Mouse (Mus musculus): Measurements from ENCODE around the gene Poglut1. TPM values are rescaled to one million over a fixed set of nuclear protein-coding genes. Genes with fewer than 3 reads are reported as not detected.

Gene Poglut1
- polyA plus RNA-seq (2015; fragmentation: Nextera tagmentation; extraction: Ambion mirVana) = 78.7 and 79.7 TPM in 2 replicates

- 0 out of 2 replicates have a peak within 1 kb of the TSS, but pooled peaks have one; percentile 22 for H3K27ac ChIP-seq
- 2% methylated on average over 54 of the region's 54 CpGs for WGBS
- H3K4me1 ChIP-seq = peaks cover 15% of the 10 kb centered on the region
- H3K4me2 ChIP-seq (replicated peaks) = peak within 1 kb of the TSS; percentile 76
- H3K36me3 ChIP-seq = peaks cover 31% of the 10 kb centered on the region
- peaks cover 26% of the 10 kb centered on the region for H3K27me3 ChIP-seq
- peak within 1 kb of the TSS; percentile 94 for H3K9ac ChIP-seq
- H3K9me3 ChIP-seq = no peaks in the 10 kb centered on the region
- H3K4me3 ChIP-seq = peak within 1 kb of the TSS; percentile 89
- ATAC-seq (ENCODE audit: low FRiP score, low read depth) = peak; percentile 95
Observed at GRCm38 (mm10) chr16:38549479-38550396, at the start of gene Poglut1. Gene Poglut1 (minus strand): TSS chr16:38550258.

- Histone ChIP-seq H3K9ac (no peak overlapping the region), H3K27ac (no peak overlapping the region), H3K27me3 (no peaks in the 10 kb centered on the region), H3K4me3 (no peak overlapping the region), H3K4me1 (no peaks in the 10 kb centered on the region), H3K9me3 (no peaks in the 10 kb centered on the region), H3K4me2 (replicated peaks) (no peak overlapping the region), H3K36me3 (peaks cover 61% of the 10 kb centered on the region)
- 52% methylated on average over 11 of the region's 11 CpGs for WGBS
- ATAC-seq (ENCODE audit: low FRiP score, low read depth) = no peak
Observed at GRCm38 (mm10) chr16:38598986-38599680, 49.1 kb upstream of the Poglut1 start.

- ATAC-seq (ENCODE audit: low FRiP score, low read depth) = no peak
- H3K9ac ChIP-seq = no peak overlapping the region
- no peak overlapping the region for H3K4me3 ChIP-seq
- H3K4me1 ChIP-seq = no peaks in the 10 kb centered on the region
- no peak overlapping the region for H3K4me2 ChIP-seq (replicated peaks)
- no peaks in the 10 kb centered on the region for H3K27me3 ChIP-seq
- H3K36me3 ChIP-seq = peaks cover 61% of the 10 kb centered on the region
- 90% methylated on average over 2 of the region's 2 CpGs for WGBS
- no peaks in the 10 kb centered on the region for H3K9me3 ChIP-seq
- H3K27ac ChIP-seq = no peak overlapping the region
Observed at GRCm38 (mm10) chr16:38596651-38597050, 46.6 kb upstream of the Poglut1 start.

GRCm38 (mm10) chr16:38596099-38596498 is 46.0 kb upstream of the Poglut1 start:
- H3K27ac ChIP-seq = no peak overlapping the region
- H3K4me3 ChIP-seq = no peak overlapping the region
- no peak overlapping the region for H3K9ac ChIP-seq
- peaks cover 61% of the 10 kb centered on the region for H3K36me3 ChIP-seq
- H3K27me3 ChIP-seq = no peaks in the 10 kb centered on the region
- no peaks in the 10 kb centered on the region for H3K4me1 ChIP-seq
- ATAC-seq (ENCODE audit: low FRiP score, low read depth) = no peak
- 81% methylated on average over 2 of the region's 2 CpGs for WGBS
- H3K9me3 ChIP-seq = no peaks in the 10 kb centered on the region
- no peak overlapping the region for H3K4me2 ChIP-seq (replicated peaks)

GRCm38 (mm10) chr16:38594435-38594834 is 44.4 kb upstream of the Poglut1 start:
- Histone ChIP-seq H3K4me3 (no peak overlapping the region), H3K36me3 (peaks cover 64% of the 10 kb centered on the region), H3K9me3 (no peaks in the 10 kb centered on the region), H3K27ac (no peak overlapping the region), H3K4me1 (no peaks in the 10 kb centered on the region), H3K27me3 (no peaks in the 10 kb centered on the region), H3K9ac (no peak overlapping the region), H3K4me2 (replicated peaks) (no peak overlapping the region)
- ATAC-seq (ENCODE audit: low FRiP score, low read depth) = no peak
- 85% methylated on average over 1 of the region's 1 CpGs for WGBS

- no peak overlapping the region for H3K4me2 ChIP-seq (replicated peaks)
- H3K9me3 ChIP-seq = no peaks in the 10 kb centered on the region
- WGBS = 94% methylated on average over 4 of the region's 4 CpGs
- no peaks in the 10 kb centered on the region for H3K4me1 ChIP-seq
- no peak overlapping the region for H3K4me3 ChIP-seq
- H3K27me3 ChIP-seq = no peaks in the 10 kb centered on the region
- H3K36me3 ChIP-seq = peaks cover 75% of the 10 kb centered on the region
- H3K9ac ChIP-seq = no peak overlapping the region
- no peak overlapping the region for H3K27ac ChIP-seq
- no peak for ATAC-seq (ENCODE audit: low FRiP score, low read depth)
Observed at GRCm38 (mm10) chr16:38592946-38593345, 42.9 kb upstream of the Poglut1 start.

- Histone ChIP-seq H3K9me3 (no peaks in the 10 kb centered on the region), H3K4me2 (replicated peaks) (no peak overlapping the region), H3K27ac (no peak overlapping the region), H3K4me3 (no peak overlapping the region), H3K27me3 (no peaks in the 10 kb centered on the region), H3K36me3 (peaks cover 83% of the 10 kb centered on the region), H3K4me1 (no peaks in the 10 kb centered on the region), H3K9ac (no peak overlapping the region)
- no peak for ATAC-seq (ENCODE audit: low FRiP score, low read depth)
- 85% methylated on average over 12 of the region's 12 CpGs for WGBS
Observed at GRCm38 (mm10) chr16:38592026-38592678, 42.1 kb upstream of the Poglut1 start.

- Histone ChIP-seq H3K4me3 (no peak overlapping the region), H3K27ac (no peak overlapping the region), H3K27me3 (no peaks in the 10 kb centered on the region), H3K4me2 (replicated peaks) (no peak overlapping the region), H3K9me3 (no peaks in the 10 kb centered on the region), H3K9ac (no peak overlapping the region), H3K36me3 (peaks cover 89% of the 10 kb centered on the region), H3K4me1 (no peaks in the 10 kb centered on the region)
- WGBS = 85% methylated on average over 3 of the region's 3 CpGs
- ATAC-seq (ENCODE audit: low FRiP score, low read depth) = no peak
Observed at GRCm38 (mm10) chr16:38591506-38591905, 41.4 kb upstream of the Poglut1 start.

- peaks cover 92% of the 10 kb centered on the region for H3K36me3 ChIP-seq
- H3K9me3 ChIP-seq = no peaks in the 10 kb centered on the region
- no peak overlapping the region for H3K4me2 ChIP-seq (replicated peaks)
- H3K27ac ChIP-seq = no peak overlapping the region; the same call in 1 of the 2 replicates
- H3K9ac ChIP-seq = no peak overlapping the region
- no peak for ATAC-seq (ENCODE audit: low FRiP score, low read depth)
- H3K4me1 ChIP-seq = no peaks in the 10 kb centered on the region
- H3K27me3 ChIP-seq = no peaks in the 10 kb centered on the region
- 71% methylated on average over 4 of the region's 4 CpGs for WGBS
- H3K4me3 ChIP-seq = no peak overlapping the region
Observed at GRCm38 (mm10) chr16:38587572-38587971, 37.5 kb upstream of the Poglut1 start.

GRCm38 (mm10) chr16:38587163-38587562 is 37.1 kb upstream of the Poglut1 start:
- Histone ChIP-seq H3K4me2 (replicated peaks) (no peak overlapping the region), H3K4me1 (no peaks in the 10 kb centered on the region), H3K4me3 (no peak overlapping the region), H3K36me3 (peaks cover 91% of the 10 kb centered on the region), H3K27me3 (no peaks in the 10 kb centered on the region), H3K27ac (no peak overlapping the region), H3K9me3 (no peaks in the 10 kb centered on the region), H3K9ac (no peak overlapping the region)
- ATAC-seq (ENCODE audit: low FRiP score, low read depth) = no peak
- 86% methylated on average over 5 of the region's 5 CpGs for WGBS

GRCm38 (mm10) chr16:38585186-38585585 is 35.1 kb upstream of the Poglut1 start:
- no peaks in the 10 kb centered on the region for H3K4me1 ChIP-seq
- H3K4me3 ChIP-seq = no peak overlapping the region
- H3K27ac ChIP-seq = no peak overlapping the region
- WGBS = 93% methylated on average over 5 of the region's 5 CpGs
- H3K36me3 ChIP-seq = peaks cover 93% of the 10 kb centered on the region
- no peaks in the 10 kb centered on the region for H3K9me3 ChIP-seq
- H3K9ac ChIP-seq = no peak overlapping the region
- no peak for ATAC-seq (ENCODE audit: low FRiP score, low read depth)
- H3K27me3 ChIP-seq = no peaks in the 10 kb centered on the region
- no peak overlapping the region for H3K4me2 ChIP-seq (replicated peaks)

GRCm38 (mm10) chr16:38584761-38585160 is 34.7 kb upstream of the Poglut1 start:
- 89% methylated on average over 7 of the region's 7 CpGs for WGBS
- Histone ChIP-seq H3K27me3 (no peaks in the 10 kb centered on the region), H3K9ac (no peak overlapping the region), H3K4me3 (no peak overlapping the region), H3K27ac (no peak overlapping the region), H3K4me1 (no peaks in the 10 kb centered on the region), H3K9me3 (no peaks in the 10 kb centered on the region), H3K4me2 (replicated peaks) (no peak overlapping the region), H3K36me3 (peaks cover 90% of the 10 kb centered on the region)
- ATAC-seq (ENCODE audit: low FRiP score, low read depth) = no peak

Measured in limb, embryonic 13.5 days (tissue).